Mouse (Mus musculus) cerebellum, adult 2 months (tissue): ENCODE measurements around the gene Kif1bp. TPM values are rescaled to one million over a fixed set of nuclear protein-coding genes. Genes with fewer than 3 reads are reported as not detected.

Experiments used
- DNase-seq, 2 experiments: peaks; one replicate each; pipeline ENCODE4 v3.0.0; 2021
- H3K27ac ChIP-seq: fragments of 200-500 bp; 2 replicates; pipeline ENCODE4 v1.5.1; 2012; ENCODE audit warnings: low read length, control low read depth, inconsistent platforms; ENCODE audit not compliant: insufficient read depth
- H3K27me3 ChIP-seq: fragments of 200-500 bp; 2 replicates; pipeline ENCODE4 v1.6.1; 2012; ENCODE audit warnings: inconsistent platforms, mild to moderate bottlenecking, low read length, moderate library complexity; ENCODE audit not compliant: control insufficient read depth, insufficient read depth
- H3K4me1 ChIP-seq: fragments of 200-500 bp; 2 replicates; pipeline ENCODE4 v1.6.1; 2011; ENCODE audit warnings: low read length; ENCODE audit not compliant: control insufficient read depth, insufficient read depth
- H3K4me3 ChIP-seq: fragments of 200-500 bp; replicated peaks from 2 replicates; pipeline ENCODE3; 2011; ENCODE audit warnings: mild to moderate bottlenecking, low read depth, low read length, control low read depth; ENCODE audit not compliant: insufficient read depth
- CTCF ChIP-seq: fragments of 200-500 bp; IDR thresholded peaks from 2 replicates; pipeline ENCODE4 v1.5.1; 2011; ENCODE audit warnings: low read depth, mild to moderate bottlenecking, control low read depth, low read length, moderate library complexity, borderline replicate concordance; ENCODE audit not compliant: insufficient read depth
- POLR2A ChIP-seq: fragments of 200-500 bp; IDR thresholded peaks from 2 replicates; pipeline ENCODE4 v1.6.1; 2011; ENCODE audit warnings: low read length, control low read depth, borderline replicate concordance; ENCODE audit not compliant: insufficient read depth
- WGBS: fragments of 180-500 bp; shearing (Covaris S2); methylation state at CpG from one replicate; pipeline ENCODE4 v1.1.7; 2018; 5-methylcytosine and 5-hydroxymethylcytosine counted together
- polyA plus RNA-seq: library from polyadenylated mRNA; depleted of rRNA; stranded (reverse); fragments of >200 nt; gene quantifications from 2 replicates; pipeline ENCODE4 v1.2.3, GENCODE M21; 2012

The Kif1bp gene
- polyA plus RNA-seq, 1 experiment, result 124 TPM

DNA sequence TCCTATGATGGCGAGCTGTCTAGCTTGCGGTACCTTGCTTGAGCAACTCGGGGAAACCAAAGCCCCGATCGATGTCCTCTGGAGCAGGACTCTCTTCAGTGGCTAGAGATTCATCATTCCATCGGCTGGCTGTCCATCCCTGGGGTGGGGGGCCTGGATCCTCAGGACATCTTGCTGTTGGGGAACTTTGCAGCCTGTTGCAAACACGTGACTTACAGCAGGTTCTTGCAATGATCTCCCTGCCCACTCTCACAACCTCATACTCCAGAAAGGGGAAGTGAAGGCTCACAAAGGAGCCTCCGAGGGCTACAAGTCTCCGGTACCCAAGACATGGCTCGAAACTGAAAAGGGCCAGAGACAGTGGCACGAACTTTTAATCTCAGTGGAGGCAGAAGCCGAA, 36.8 kb downstream of the Kif1bp start:
- TF ChIP-seq POLR2A, result no peak
- TF ChIP-seq CTCF, result no peak
- H3K4me3 ChIP-seq, result no peak overlapping the region
- H3K4me1 ChIP-seq, result no peaks in the 10 kb centered on the region
- H3K27ac ChIP-seq, result no peak overlapping the region
- no peak for DNase-seq
- WGBS, result 94% methylated on average over 12 of the region's 12 CpGs
- H3K27me3 ChIP-seq, result no peaks in the 10 kb centered on the region

DNA sequence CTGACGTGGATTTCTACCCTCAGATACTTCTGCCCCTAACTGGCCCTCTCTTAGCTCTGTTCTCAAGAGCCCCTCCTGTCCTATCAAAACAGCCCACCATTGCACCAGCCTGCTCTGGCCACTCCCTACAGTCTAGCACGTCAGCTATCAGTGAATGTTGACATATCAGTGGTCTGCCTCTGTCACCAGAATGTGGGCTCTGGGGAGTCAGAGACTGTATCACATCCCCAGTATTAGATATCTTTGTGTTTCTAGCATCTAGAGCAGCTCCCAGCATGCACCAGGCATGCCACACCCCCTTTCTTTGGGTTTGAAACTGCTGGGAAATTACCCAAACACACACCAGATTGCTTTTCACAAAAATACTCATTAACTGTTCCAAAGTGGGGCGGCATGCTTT, 37.5 kb downstream of the Kif1bp start:
- H3K4me1 ChIP-seq, result no peaks in the 10 kb centered on the region
- TF ChIP-seq CTCF (no peak), POLR2A (no peak)
- no peaks in the 10 kb centered on the region for H3K27me3 ChIP-seq
- DNase-seq, result no peak
- WGBS, result 70% methylated on average over 3 of the region's 3 CpGs
- H3K27ac ChIP-seq, result no peak overlapping the region
- no peak overlapping the region for H3K4me3 ChIP-seq

DNA sequence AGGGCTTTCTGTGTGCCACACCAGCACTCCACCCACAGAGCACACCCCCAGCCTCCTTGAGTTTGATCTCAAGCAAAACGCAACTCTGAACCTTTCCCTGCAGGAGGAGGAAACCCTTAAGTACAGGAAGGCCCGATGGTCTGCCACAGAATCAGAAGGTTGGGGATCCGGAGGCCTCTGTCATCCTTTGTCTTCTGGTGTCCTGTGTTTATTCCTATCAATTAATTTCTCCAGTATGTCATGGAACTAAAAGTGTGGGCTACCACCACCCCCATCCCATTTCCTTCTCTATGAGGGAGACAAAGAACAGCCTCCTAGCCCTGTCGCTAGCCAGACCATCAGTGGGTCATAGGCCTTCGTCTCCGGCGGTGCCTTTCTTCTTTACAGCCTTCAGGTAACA, 43.7 kb downstream of the Kif1bp start:
- Histone ChIP-seq H3K27me3 (no peaks in the 10 kb centered on the region), H3K4me3 (no peak overlapping the region), H3K27ac (no peak overlapping the region), H3K4me1 (no peaks in the 10 kb centered on the region)
- WGBS, result 84% methylated on average over 7 of the region's 7 CpGs
- no peak for DNase-seq
- no peak for TF ChIP-seq POLR2A
- TF ChIP-seq CTCF, result no peak

DNA sequence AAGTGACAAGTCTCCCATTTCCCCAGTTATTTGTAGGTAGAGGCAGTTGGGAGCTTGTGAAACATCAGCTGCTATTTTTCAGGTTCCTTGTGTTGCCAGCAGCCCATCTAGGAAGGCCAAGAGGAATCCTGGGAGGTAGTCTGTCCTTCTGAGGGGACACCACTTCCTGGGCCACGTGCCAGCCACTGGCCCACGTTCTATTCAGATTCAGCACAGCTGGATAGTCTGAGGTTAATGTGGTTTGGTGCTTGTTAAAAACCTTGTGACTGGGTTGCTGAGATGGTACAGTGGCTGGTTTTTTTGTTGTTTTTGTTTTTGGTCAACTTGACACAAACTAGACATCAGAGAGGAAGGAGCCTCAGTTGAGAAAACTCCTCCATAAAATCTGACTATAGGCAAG, 45.4 kb downstream of the Kif1bp start:
- no peak for TF ChIP-seq CTCF
- no peak for TF ChIP-seq POLR2A
- H3K27ac ChIP-seq, result no peak overlapping the region
- no peaks in the 10 kb centered on the region for H3K4me1 ChIP-seq
- no peak for DNase-seq
- no peaks in the 10 kb centered on the region for H3K27me3 ChIP-seq
- no peak overlapping the region for H3K4me3 ChIP-seq
- WGBS, result 16% methylated on average over 2 of the region's 2 CpGs

GRCm38 (mm10) chr10:62530183-62530582, 48.1 kb downstream of the Kif1bp start:
- Histone ChIP-seq H3K27ac (no peak overlapping the region), H3K27me3 (no peaks in the 10 kb centered on the region), H3K4me3 (no peak overlapping the region), H3K4me1 (no peaks in the 10 kb centered on the region)
- no peak for TF ChIP-seq POLR2A
- no peak for TF ChIP-seq CTCF
- WGBS, result 63% methylated on average over 9 of the region's 9 CpGs
- DNase-seq, result no peak

DNA sequence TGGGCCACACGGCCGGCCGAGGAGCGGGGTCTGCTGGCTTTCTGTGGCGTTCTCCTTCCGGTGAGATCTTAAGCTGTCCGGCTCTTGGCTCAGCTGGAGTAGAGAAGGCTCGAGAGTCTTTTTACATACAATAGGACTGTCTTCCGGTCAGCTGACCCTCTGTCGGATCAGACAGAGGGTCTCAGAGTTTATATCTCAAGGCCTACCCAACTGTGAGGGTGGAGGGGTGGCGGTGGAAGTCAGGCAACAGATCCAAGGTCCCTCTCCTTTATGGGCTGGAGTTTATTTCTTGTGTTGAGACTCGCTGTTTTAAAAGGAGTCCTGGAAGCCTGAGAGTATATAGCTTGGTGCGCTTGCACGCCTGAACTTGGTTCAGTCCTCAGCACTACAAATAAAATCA, 50.9 kb downstream of the Kif1bp start, which contains the start of gene Srgn:
Gene Srgn, minus strand, starts transcription at position 101 of the 400 bp plus-strand sequence.
- TF ChIP-seq CTCF (no peak), POLR2A (no peak)
- H3K27me3 ChIP-seq, result no peaks in the 10 kb centered on the region
- no peaks in the 10 kb centered on the region for H3K4me1 ChIP-seq
- no peak for DNase-seq
- H3K4me3 ChIP-seq, result no peak within 1 kb of the TSS
- WGBS, result 88% methylated on average over 14 of the region's 14 CpGs
- no peak within 1 kb of the TSS for H3K27ac ChIP-seq

- H3K4me3 ChIP-seq, result no peak overlapping the region
- no peaks in the 10 kb centered on the region for H3K4me1 ChIP-seq
- DNase-seq, result no peak
- no peaks in the 10 kb centered on the region; the same call in 1 of the 2 replicates for H3K27me3 ChIP-seq
- TF ChIP-seq POLR2A (no peak), CTCF (no peak)
- no peak overlapping the region for H3K27ac ChIP-seq
- 70% methylated on average over 7 of the region's 7 CpGs for WGBS
These were observed 55.8 kb downstream of the Kif1bp start for GRCm38 (mm10) chr10:62522346-62522950.

GRCm38 (mm10) chr10:62521763-62522162, 56.5 kb downstream of the Kif1bp start:
- WGBS, result 83% methylated on average over 4 of the region's 4 CpGs
- TF ChIP-seq POLR2A (no peak), CTCF (no peak)
- Histone ChIP-seq H3K4me3 (no peak overlapping the region), H3K27me3 (no peaks in the 10 kb centered on the region; the same call in 1 of the 2 replicates), H3K27ac (no peak overlapping the region), H3K4me1 (no peaks in the 10 kb centered on the region)
- DNase-seq, result no peak
